Mouse (Mus musculus) left cerebral cortex, adult 18-20 months (tissue): ENCODE data around the gene Tmem132e. TPM values are rescaled to one million over a fixed set of nuclear protein-coding genes. Genes with fewer than 3 reads are reported as not detected.
A peak's percentile ranks its signal among the peaks of the same experiment; 100 is the strongest.

Experiments used
- DNase-seq, 2 experiments: peaks; one replicate each; pipeline ENCODE4 v3.0.0; 2021 to 2022; ENCODE audit warnings: low spot score in 2 of 2, mixed read lengths in 1 of 2
- total RNA-seq, 2 experiments: library from RNA; stranded (reverse); gene quantifications; 2 replicates each; pipeline ENCODE4 v1.2.3; 2021

Tmem132e gene
- total RNA-seq, 2 experiments from 2014 or later: 19.2 to 22.9 TPM

GRCm38 (mm10) chr11:82423521-82423920, 34.8 kb downstream of the Tmem132e start:
- DNase-seq: no peak

GRCm38 (mm10) chr11:82428801-82429200, 40.1 kb downstream of the Tmem132e start:
- DNase-seq: no peak

DNA sequence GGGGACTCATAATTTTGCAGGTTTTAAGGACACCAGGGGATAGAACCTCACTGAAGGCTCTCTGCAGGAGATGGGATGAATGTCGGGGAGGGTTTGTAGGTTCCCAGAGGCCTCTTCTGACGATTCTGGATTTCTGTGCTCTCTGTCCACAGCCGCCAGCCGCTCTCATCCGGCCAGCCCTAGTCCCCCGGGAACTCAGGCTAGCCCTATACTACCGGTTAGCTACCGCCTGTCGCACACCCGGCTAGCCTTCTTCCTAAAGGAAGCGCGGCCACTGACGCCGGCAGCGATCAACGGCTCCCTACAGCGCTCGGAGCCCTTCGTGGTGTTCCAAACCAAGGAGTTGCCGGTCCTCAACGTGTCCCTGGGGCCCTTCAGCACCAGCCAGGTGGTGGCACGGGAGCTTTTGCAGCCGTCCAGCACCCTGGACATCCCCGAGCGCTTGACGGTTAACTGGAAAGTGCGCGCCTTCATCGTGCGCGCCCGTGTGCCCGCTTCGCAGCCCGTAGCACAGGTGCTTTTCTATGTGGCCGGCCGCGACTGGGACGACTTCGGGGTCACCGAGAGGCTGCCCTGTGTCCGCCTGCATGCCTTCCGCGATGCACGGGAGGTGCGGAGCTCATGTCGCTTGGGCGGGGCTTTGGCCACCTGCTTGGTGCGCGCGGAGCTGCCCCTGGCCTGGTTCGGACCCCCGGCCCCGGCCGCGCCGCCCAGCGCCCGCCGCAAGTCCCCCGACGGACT, 45.6 kb downstream of the Tmem132e start:
- DNase-seq: no peak

- peak in 1 of 2 experiments; percentile 10 for DNase-seq
These were observed 46.1 kb downstream of the Tmem132e start for GRCm38 (mm10) chr11:82434832-82435182.

DNA sequence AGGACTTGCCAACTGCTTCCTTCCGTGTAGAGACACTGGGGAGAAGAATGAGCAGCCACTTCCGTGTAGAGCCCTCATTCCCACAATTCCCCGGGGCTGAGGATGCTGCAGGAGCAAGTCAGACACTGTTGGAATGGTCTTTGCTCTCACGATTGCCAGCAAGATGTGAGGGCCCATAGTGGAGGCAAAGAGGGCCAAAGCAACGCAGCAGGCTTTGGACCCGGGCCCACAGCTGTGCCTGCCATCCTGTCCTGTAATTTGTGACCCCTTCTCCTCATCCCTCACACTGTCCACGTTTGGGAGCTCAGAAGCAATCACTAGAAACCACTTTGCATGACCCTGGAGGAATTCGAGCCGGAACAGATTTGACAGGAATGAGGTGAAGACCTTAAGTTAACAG, 59.8 kb downstream of the Tmem132e start:
- DNase-seq: no peak

DNA sequence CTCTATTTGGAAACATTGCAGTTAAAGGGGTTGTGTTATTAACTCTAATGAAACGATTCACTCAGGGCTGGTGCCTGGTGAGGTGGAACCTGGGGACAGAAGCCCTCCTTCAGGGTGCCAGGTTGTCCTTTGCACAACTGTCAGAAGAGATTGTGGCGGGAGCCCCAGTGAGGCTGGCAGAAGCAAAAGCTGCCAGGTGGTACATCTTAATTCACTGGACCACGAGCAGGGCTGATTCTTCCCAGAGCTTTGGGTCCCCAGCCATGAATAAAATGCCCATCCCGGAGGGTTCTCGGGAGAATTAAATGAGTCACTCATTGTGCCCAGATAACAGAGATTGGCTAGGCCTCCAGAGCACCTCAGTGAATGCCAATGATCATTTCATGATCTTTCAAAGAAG, 63.8 kb downstream of the Tmem132e start:
- DNase-seq: no peak

DNA sequence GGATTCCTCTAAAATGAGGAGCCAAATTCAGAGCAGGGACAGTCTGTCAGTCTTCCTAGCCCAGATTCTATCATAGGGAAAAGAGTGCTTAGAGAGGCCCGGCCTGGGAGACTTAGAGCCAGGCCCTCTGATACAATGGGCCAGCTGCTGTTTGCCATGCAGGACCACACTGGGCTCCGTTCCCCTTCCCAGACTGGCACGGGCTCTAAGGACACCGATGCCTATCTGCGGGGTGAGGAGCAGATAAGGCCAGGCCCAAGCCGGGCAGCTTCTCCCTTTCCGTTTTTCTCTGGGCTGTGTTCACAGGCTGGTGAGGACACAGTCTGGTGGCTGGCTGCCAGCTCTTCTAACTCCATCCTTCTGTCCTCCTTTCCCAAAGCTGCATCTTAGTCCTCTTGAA, 64.5 kb downstream of the Tmem132e start:
- DNase-seq: no peak

- DNase-seq: no peak
These were observed 72.6 kb downstream of the Tmem132e start for GRCm38 (mm10) chr11:82461326-82461725.

- no peak for DNase-seq
These were observed 76.8 kb downstream of the Tmem132e start for GRCm38 (mm10) chr11:82465536-82465935.

- DNase-seq: peak; percentile 51 to 63
These were observed 78.5 kb downstream of the Tmem132e start for GRCm38 (mm10) chr11:82467218-82467617.

DNA sequence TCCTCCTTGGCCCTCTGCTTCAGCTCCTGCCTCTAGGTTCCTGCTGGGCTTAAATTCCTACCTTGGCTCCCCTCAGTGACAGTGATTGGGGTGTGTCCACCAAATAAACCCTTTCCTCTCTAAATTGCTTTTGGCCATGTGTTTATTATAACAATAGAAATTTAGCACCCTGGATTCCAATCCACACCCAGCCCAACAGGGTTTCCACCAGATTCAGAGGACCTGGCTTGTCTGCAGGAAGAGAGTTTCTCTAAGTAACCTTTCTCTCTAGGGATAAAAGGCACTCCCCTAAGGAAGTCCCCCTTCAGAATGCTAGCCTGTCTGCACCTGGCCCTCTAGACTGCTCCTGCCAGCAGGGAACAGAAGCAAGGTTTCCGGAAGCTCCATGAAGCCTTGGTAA, 82.4 kb downstream of the Tmem132e start:
- DNase-seq: no peak

DNA sequence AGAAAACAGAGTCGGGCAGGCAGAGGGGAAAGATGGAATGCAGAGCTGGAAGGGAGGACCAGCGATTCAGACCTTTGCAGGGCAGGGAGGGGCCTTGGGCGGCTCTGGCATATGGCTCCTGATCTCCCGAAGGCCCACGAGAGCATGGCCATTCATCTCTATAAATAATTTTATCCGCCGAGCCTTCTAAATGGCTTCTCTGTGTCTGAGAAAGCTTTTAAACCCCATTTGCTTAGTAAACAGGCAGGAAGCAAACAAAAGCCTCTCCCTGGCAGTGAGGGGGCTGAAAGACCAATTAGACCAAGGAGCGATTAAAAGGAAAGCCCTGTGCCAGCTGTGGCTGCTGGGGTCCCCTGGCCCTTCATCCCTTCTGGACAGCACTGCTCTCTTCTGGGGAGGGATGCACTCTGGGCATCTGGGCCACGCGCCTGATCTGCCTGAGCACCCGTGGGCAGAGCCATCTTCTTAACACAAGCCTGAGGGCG, 84.5 kb downstream of the Tmem132e start:
- DNase-seq: no peak

GRCm38 (mm10) chr11:82476092-82476491, 87.4 kb downstream of the Tmem132e start:
- DNase-seq: no peak

- DNase-seq: no peak
These were observed 88.7 kb downstream of the Tmem132e start for GRCm38 (mm10) chr11:82477412-82477811.

- DNase-seq: no peak
These were observed 92.2 kb downstream of the Tmem132e start for GRCm38 (mm10) chr11:82480941-82481340.

GRCm38 (mm10) chr11:82487359-82488086, 98.8 kb downstream of the Tmem132e start:
- no peak for DNase-seq

GRCm38 (mm10) chr11:82490896-82491295, 102.2 kb downstream of the Tmem132e start:
- no peak for DNase-seq

Other genes with a start within 250 kb of the Tmem132e start
- not detected for gene Ccl1, start 83.2 kb upstream of the Tmem132e start, total RNA-seq